Mouse (Mus musculus) testis, adult 2 months (tissue): Measurements from ENCODE around the gene Pold3.

ENCODE experiments used
- CTCF ChIP-seq: fragments of 200-500 bp; IDR thresholded peaks from 2 replicates; pipeline ENCODE4 v1.5.1; 2012; ENCODE audit warnings: low read depth, mild to moderate bottlenecking, inconsistent platforms, low read length, moderate library complexity; ENCODE audit not compliant: control insufficient read depth, insufficient read depth, insufficient replicate concordance
- POLR2A ChIP-seq: fragments of 200-500 bp; IDR thresholded peaks from 2 replicates; pipeline ENCODE4 v1.6.1; 2012; ENCODE audit warnings: low read depth, mild to moderate bottlenecking, inconsistent platforms, low read length, moderate library complexity; ENCODE audit not compliant: control insufficient read depth

DNA sequence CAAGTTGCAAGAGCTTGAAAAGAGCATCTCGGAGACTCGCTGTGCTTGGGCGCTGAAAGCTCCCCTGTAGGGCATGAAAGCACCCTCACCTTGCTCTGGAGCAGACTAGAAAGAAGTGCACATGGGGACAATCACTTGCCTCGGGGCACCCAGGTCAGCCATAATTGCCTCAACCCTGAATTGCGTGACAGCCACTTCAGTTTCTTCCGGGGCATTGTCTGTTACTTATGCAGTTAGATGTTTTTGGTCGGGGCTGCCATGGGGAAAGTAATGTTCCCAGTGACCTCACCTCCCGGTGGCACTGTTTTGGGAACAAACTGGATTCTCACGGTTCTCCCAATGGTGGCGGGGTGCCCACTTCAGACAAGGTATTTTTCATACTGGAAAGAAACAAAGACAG, 28.7 kb upstream of the Pold3 start:
- no peak for TF ChIP-seq CTCF
- TF ChIP-seq POLR2A, result no peak
